Mouse (Mus musculus) right cerebral cortex, postnatal 14 days (tissue): ENCODE results near the gene Vamp8.

ENCODE experiments used
- DNase-seq: peaks from one replicate; pipeline ENCODE4 v3.0.0; 2022

The Vamp8 gene

DNA sequence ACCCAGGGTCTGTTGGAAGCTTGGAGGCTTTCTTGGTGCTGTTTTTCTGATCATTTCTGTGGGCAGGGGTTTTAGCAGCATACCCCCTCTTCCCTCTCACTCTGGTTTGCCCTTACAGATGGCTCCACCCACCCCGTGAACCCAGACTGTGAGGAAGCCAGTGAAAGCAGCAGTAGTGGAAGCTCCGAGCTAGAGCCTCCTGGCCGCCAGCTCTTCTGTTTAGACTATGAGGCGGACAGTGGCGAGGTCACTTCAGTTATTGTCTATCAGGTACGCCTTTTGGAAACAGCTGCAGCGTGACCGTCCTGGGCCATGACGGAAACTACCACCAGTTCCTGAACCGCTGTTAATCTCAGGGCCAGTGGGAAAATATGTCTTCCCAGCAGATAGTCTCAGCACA lies 42.1 kb downstream of the Vamp8 start:
- DNase-seq, result no peak

DNA sequence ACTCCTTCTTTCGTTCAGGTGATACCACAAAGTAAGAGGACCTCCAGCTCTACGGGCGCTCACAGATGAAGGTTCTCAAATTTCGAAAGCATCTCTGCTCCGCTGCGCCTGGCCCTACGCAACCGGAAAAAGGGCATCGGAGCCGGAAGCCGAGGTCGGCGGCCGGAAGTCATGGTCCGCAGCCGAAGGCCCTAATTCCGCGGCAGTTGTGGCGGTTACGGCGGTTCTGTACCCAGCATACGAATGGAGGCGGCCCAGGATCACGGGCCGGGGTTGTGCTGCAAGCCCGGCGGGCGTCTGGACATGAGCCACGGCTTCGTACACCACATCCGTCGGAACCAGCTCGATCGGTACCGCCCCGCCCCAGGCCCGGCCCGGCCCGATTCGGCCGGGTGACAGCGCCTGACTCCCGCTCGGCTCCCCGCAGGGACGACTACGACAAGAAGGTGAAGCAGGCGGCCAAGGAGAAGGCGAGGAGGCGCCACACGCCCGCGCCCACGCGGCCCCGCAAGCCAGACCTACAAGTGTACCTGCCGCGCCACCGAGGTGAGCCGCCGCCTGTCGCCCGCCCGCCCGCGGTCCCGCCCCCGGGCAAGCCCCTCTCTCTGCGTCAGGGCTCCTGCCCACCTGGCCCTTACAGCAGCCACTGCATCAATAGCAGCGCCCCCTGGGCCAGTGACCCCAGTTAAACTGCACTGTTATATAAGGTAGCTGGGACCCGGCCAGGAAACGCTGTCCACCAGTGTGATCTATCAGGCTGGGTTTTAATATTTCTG lies 43.1 kb downstream of the Vamp8 start, which contains the start of gene 0610030E20Rik:
Gene 0610030E20Rik, plus strand, starts transcription at position 152 of the 776 bp plus-strand sequence.
- peak; percentile 68 for DNase-seq

DNA sequence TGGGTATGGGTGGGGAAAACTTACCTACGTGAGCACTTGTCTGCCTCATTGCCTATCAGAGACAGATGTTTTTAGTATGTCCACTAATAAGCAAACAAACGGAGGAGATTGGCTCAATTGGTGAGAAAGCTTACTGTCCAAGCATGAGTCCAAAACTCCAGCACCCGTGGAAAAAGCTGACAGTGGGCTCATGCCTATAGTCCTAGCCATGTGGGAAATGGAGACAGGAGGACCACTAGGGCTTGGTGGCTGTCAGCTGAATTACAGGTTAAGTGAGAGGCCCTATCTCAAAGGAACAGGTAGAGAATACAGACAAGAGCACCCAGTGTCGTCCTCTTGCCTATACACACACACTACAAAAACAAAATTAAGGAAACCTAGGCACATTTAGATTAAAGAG lies 44.2 kb downstream of the Vamp8 start:
- DNase-seq, result no peak

DNA sequence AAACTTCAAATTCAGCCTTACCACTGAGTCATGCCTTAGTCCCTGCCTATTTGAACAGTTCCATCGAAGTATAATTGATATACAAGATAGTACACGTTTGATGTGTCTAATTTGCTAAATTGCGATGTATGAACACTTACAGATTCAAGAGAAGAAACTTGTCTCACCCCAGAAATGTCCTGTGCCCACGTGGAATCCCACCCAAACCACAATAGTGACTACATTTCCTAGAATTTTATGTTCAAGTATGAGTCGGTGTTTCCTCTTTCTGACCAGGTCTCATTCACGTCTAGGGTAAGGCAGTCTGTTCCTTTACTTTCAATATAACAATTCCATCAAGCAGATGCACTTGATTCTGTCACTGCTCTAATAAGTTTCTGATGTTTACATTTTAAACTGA lies 44.9 kb downstream of the Vamp8 start:
- no peak for DNase-seq

DNA sequence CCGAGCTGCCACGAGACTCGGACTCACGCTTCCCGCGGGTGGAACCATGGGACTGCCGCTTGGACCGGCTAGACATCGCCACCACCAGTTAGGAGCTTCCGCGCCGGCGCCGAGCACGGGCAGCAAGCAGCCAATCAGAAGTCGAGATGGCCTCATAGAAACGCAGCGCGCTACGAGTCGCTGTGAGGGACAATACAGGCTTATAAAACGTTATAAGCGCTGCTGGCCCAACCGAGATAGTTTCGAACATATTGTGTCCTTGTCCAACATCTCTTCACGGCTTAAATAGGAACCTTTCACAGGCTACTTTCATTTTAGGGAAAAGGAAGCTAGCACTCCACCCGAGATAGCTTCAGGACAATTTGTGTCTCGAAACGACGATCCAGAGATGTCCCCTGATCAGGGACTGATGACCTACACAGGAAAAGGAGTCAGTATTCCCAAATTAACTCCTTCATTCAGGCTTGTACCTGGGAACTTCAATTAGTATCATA lies 45.4 kb downstream of the Vamp8 start, which contains the start of gene Usp39:
Gene Usp39, minus strand, starts transcription at position 111 of the 494 bp plus-strand sequence.
- peak; percentile 93 for DNase-seq

DNA sequence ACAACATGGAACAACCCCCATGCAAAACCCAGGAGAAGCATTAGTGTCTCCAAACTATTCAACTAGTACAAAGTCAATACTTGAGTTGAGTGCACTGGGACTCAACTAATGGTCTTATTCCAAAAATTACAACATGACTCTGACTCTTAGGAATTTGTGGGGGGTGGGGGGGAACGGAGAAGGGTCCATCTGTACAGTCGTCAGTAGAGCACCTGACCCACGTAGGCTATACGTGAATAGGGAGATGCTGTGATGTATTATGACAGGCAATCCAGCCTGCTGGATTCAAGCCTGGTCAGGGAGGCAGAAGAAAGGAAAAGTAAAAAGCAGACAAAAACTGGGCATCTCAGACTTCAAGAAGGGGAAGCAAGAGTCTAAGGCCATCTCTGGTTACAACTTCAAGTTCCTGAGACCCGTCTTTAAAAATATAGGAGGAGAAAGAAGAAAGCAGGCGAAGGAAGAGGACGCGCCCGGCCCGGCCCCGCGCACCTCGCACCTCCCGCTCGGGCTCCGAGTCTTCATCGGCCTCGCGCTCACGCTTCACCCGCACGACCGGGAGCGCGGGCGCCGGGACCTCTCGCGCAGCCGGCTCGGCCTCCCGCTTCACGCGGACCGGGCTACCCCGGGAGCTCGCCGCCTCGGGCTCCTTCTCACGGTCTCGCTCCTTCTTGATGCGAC lies 46.0 kb downstream of the Vamp8 start:
- no peak for DNase-seq

DNA sequence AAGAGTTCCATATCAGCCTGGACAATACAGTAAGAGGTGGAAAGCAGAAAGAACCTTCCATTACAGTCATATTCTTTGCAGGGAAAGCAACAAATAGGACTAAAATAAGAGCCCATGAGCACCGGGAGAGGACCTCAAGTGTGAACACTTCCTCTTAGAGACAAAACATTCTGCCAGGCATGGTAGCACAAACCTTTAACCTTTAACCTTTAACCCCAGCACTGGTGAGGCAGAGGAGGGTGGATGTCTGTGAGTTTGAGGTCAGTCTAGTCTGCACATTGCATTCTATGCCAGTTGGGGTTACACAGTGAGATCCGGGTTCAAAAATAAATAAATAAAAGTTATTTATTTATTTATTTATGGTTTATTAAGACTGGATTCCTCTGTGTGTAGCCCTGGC lies 50.0 kb downstream of the Vamp8 start:
- DNase-seq, result no peak
